Mouse (Mus musculus) layer of hippocampus, postnatal 25 days (tissue): ENCODE results near the gene Dnaaf1. TPM values are rescaled to one million over a fixed set of nuclear protein-coding genes. Genes with fewer than 3 reads are reported as not detected.
A peak's percentile ranks its signal among the peaks of the same experiment; 100 is the strongest.

ENCODE experiments used
- DNase-seq, 2 experiments: peaks; one replicate each; pipeline ENCODE4 v3.0.0; 2022; ENCODE audit warnings: mixed read lengths in 2 of 2, low spot score in 1 of 2; ENCODE audit errors: extremely low spot score in 1 of 2
- total RNA-seq, 2 experiments: library from RNA; stranded (reverse); gene quantifications; 2 replicates each; pipeline ENCODE4 v1.2.3; 2021

Dnaaf1 gene
- under 1 TPM; 0.12 to 0.22 TPM for total RNA-seq

- peak; percentile 96 to 97 for DNase-seq
Measured at GRCm38 (mm10) chr8:119574437-119575365, at the start of gene Dnaaf1, which contains the start of gene Hsdl1. TSS of gene Dnaaf1 (plus strand) at chr8:119575235. TSS of gene Hsdl1 (minus strand) at chr8:119575183.

GRCm38 (mm10) chr8:119528762-119529161 is 46.3 kb upstream of the Dnaaf1 start:
- DNase-seq: no peak

- DNase-seq: no peak
Measured at GRCm38 (mm10) chr8:119530937-119531336, 44.1 kb upstream of the Dnaaf1 start.

- no peak for DNase-seq
Measured at GRCm38 (mm10) chr8:119531397-119531796, 43.6 kb upstream of the Dnaaf1 start.

- peak; percentile 16 to 25 for DNase-seq
Measured at GRCm38 (mm10) chr8:119531973-119532372, 43.1 kb upstream of the Dnaaf1 start.

GRCm38 (mm10) chr8:119544606-119545005 is 30.4 kb upstream of the Dnaaf1 start:
- DNase-seq: no peak

GRCm38 (mm10) chr8:119545180-119545579 is 29.9 kb upstream of the Dnaaf1 start:
- no peak for DNase-seq

GRCm38 (mm10) chr8:119545791-119546190 is 29.2 kb upstream of the Dnaaf1 start:
- no peak for DNase-seq

GRCm38 (mm10) chr8:119547019-119547691 is 27.9 kb upstream of the Dnaaf1 start:
- DNase-seq: no peak

- no peak for DNase-seq
Measured at GRCm38 (mm10) chr8:119548560-119549113, 26.4 kb upstream of the Dnaaf1 start.

GRCm38 (mm10) chr8:119552967-119553366 is 22.1 kb upstream of the Dnaaf1 start:
- no peak for DNase-seq

- DNase-seq: no peak
Measured at GRCm38 (mm10) chr8:119555861-119556260, 19.2 kb upstream of the Dnaaf1 start.

- DNase-seq: no peak
Measured at GRCm38 (mm10) chr8:119557132-119557531, 17.9 kb upstream of the Dnaaf1 start.

- DNase-seq: peak in 1 of 2 experiments; percentile 67
Measured at GRCm38 (mm10) chr8:119557821-119558602, 17.0 kb upstream of the Dnaaf1 start.

- peak; percentile 93 to 98 for DNase-seq
Measured at GRCm38 (mm10) chr8:119558603-119559401, 16.2 kb upstream of the Dnaaf1 start, which contains the start of gene Mbtps1. TSS of gene Mbtps1 (minus strand) at chr8:119558735.

- DNase-seq: no peak
Measured at GRCm38 (mm10) chr8:119559402-119559720, 15.7 kb upstream of the Dnaaf1 start.

GRCm38 (mm10) chr8:119563849-119564251 is 11.2 kb upstream of the Dnaaf1 start:
- DNase-seq: no peak

- no peak for DNase-seq
Measured at GRCm38 (mm10) chr8:119566367-119566766, 8.7 kb upstream of the Dnaaf1 start.

GRCm38 (mm10) chr8:119568251-119568650 is 6.8 kb upstream of the Dnaaf1 start:
- DNase-seq: no peak

- DNase-seq: no peak
Measured at GRCm38 (mm10) chr8:119568951-119569350, 6.1 kb upstream of the Dnaaf1 start.
